Mouse (Mus musculus) forebrain, embryonic 10.5 days (tissue): ENCODE measurements around the gene Vps53. TPM values are rescaled to one million over a fixed set of nuclear protein-coding genes. Genes with fewer than 3 reads are reported as not detected.

Experiments used
- DNase-seq: peaks from one replicate; pipeline ENCODE4 v3.0.0-alpha.2; 2017; ENCODE audit warnings: low spot score; ENCODE audit errors: extremely low spot score
- H3K27ac ChIP-seq: fragments of 300-500 bp; sonication (generic); 2 replicates; pipeline ENCODE4 v1.5.1; 2016; ENCODE audit warnings: mild to moderate bottlenecking
- H3K27me3 ChIP-seq: fragments of 300-500 bp; sonication (generic); 2 replicates; pipeline ENCODE4 v1.6.1; 2016; ENCODE audit warnings: mild to moderate bottlenecking; ENCODE audit not compliant: poor library complexity, severe bottlenecking
- H3K36me3 ChIP-seq: fragments of 300-500 bp; sonication (generic); replicated peaks from 2 replicates; pipeline ENCODE4 v1.6.1; 2016; ENCODE audit warnings: mild to moderate bottlenecking, moderate library complexity
- H3K4me1 ChIP-seq: fragments of 300-500 bp; sonication (generic); 2 replicates; pipeline ENCODE4 v1.6.1; 2016
- H3K4me3 ChIP-seq: fragments of 300-500 bp; sonication (generic); 2 replicates; pipeline ENCODE4 v1.5.1; 2016; ENCODE audit warnings: mild to moderate bottlenecking, moderate library complexity
- H3K9me3 ChIP-seq: fragments of 300-500 bp; sonication (generic); 2 replicates; pipeline ENCODE4 v1.6.1; 2016; ENCODE audit warnings: mild to moderate bottlenecking, moderate library complexity
- WGBS: fragments of 180-500 bp; shearing (Covaris S2); methylation state at CpG from one replicate; pipeline ENCODE4 v1.1.7; 2016; 5-methylcytosine and 5-hydroxymethylcytosine counted together
- polyA plus RNA-seq: library from polyadenylated mRNA; unstranded; fragments of >200 nt; fragmentation: Nextera tagmentation; extraction: Ambion mirVana; gene quantifications from 2 replicates; pipeline ENCODE4 v1.2.1, GENCODE M21; 2016

Gene Vps53
- polyA plus RNA-seq, 1 experiment from 2014 or later: 38.6 TPM

GRCm38 (mm10) chr11:76158375-76158774 is 21.1 kb downstream of the Vps53 start:
- H3K36me3 ChIP-seq: peaks cover 40% of the 10 kb centered on the region
- no peaks in the 10 kb centered on the region for H3K9me3 ChIP-seq
- H3K4me1 ChIP-seq: peaks cover 4% of the 10 kb centered on the region; the same call in 1 of the 2 replicates
- H3K27me3 ChIP-seq: no peaks in the 10 kb centered on the region
- DNase-seq: no peak
- H3K27ac ChIP-seq: no peak overlapping the region
- WGBS: 92% methylated on average over 2 of the region's 2 CpGs
- no peak overlapping the region for H3K4me3 ChIP-seq

- DNase-seq: no peak
- no peaks in the 10 kb centered on the region for H3K9me3 ChIP-seq
- H3K27me3 ChIP-seq: no peaks in the 10 kb centered on the region
- no peak overlapping the region for H3K4me3 ChIP-seq
- peaks cover 22% of the 10 kb centered on the region for H3K36me3 ChIP-seq
- no peak overlapping the region for H3K27ac ChIP-seq
- WGBS: 91% methylated on average over 2 of the region's 2 CpGs
- no peaks in the 10 kb centered on the region for H3K4me1 ChIP-seq
Observed at GRCm38 (mm10) chr11:76154861-76155260, 24.6 kb downstream of the Vps53 start.

GRCm38 (mm10) chr11:76154200-76154599 is 25.2 kb downstream of the Vps53 start:
- peaks cover 21% of the 10 kb centered on the region for H3K36me3 ChIP-seq
- WGBS: 99% methylated on average over 2 of the region's 2 CpGs

GRCm38 (mm10) chr11:76153236-76153951 is 26.1 kb downstream of the Vps53 start:
- DNase-seq: no peak
- Histone ChIP-seq H3K27ac (no peak overlapping the region), H3K4me1 (peaks cover 5% of the 10 kb centered on the region; the same call in 1 of the 2 replicates), H3K9me3 (no peaks in the 10 kb centered on the region), H3K4me3 (no peak overlapping the region), H3K36me3 (peaks cover 21% of the 10 kb centered on the region), H3K27me3 (no peaks in the 10 kb centered on the region)
- WGBS: 92% methylated on average over 5 of the region's 5 CpGs

More at GRCm38 (mm10) chr11:76154200-76154599, 25.2 kb downstream of the Vps53 start:
- Histone ChIP-seq H3K4me3 (no peak overlapping the region), H3K9me3 (no peaks in the 10 kb centered on the region), H3K27me3 (no peaks in the 10 kb centered on the region), H3K27ac (no peak overlapping the region), H3K4me1 (0 out of 2 replicates have a peak, but pooled peaks cover under 1% of the 10 kb centered on the region)
- DNase-seq: no peak

- no peaks in the 10 kb centered on the region for H3K27me3 ChIP-seq
- no peaks in the 10 kb centered on the region for H3K9me3 ChIP-seq
- no peak for DNase-seq
- no peak overlapping the region for H3K4me3 ChIP-seq
- peaks cover 16% of the 10 kb centered on the region for H3K36me3 ChIP-seq
- no peak overlapping the region for H3K27ac ChIP-seq
- peaks cover 20% of the 10 kb centered on the region for H3K4me1 ChIP-seq
- WGBS: 76% methylated on average over 4 of the region's 4 CpGs
Observed at GRCm38 (mm10) chr11:76150980-76151379, 28.5 kb downstream of the Vps53 start.

- no peaks in the 10 kb centered on the region for H3K27me3 ChIP-seq
- WGBS: 85% methylated on average over 8 of the region's 8 CpGs
- H3K4me3 ChIP-seq: no peak overlapping the region
- peaks cover 5% of the 10 kb centered on the region for H3K36me3 ChIP-seq
- no peaks in the 10 kb centered on the region for H3K9me3 ChIP-seq
- no peak overlapping the region for H3K27ac ChIP-seq
- peaks cover 20% of the 10 kb centered on the region for H3K4me1 ChIP-seq
- no peak for DNase-seq
Observed at GRCm38 (mm10) chr11:76148055-76149008, 31.1 kb downstream of the Vps53 start.

- peaks cover 20% of the 10 kb centered on the region for H3K4me1 ChIP-seq
- no peak for DNase-seq
- H3K4me3 ChIP-seq: no peak overlapping the region
- no peaks in the 10 kb centered on the region for H3K27me3 ChIP-seq
- peaks cover 5% of the 10 kb centered on the region for H3K36me3 ChIP-seq
- H3K27ac ChIP-seq: no peak overlapping the region
- 87% methylated on average over 8 of the region's 8 CpGs for WGBS
- no peaks in the 10 kb centered on the region for H3K9me3 ChIP-seq
Observed at GRCm38 (mm10) chr11:76146187-76147010, 33.0 kb downstream of the Vps53 start.

GRCm38 (mm10) chr11:76145169-76145568 is 34.3 kb downstream of the Vps53 start:
- no peaks in the 10 kb centered on the region for H3K9me3 ChIP-seq
- peaks cover 5% of the 10 kb centered on the region for H3K36me3 ChIP-seq
- no peak for DNase-seq
- peaks cover 20% of the 10 kb centered on the region for H3K4me1 ChIP-seq
- no peak overlapping the region for H3K27ac ChIP-seq
- 100% methylated on average over 1 of the region's 1 CpGs for WGBS
- no peak overlapping the region for H3K4me3 ChIP-seq
- no peaks in the 10 kb centered on the region for H3K27me3 ChIP-seq

- H3K4me3 ChIP-seq: no peak overlapping the region
- H3K27ac ChIP-seq: no peak overlapping the region
- no peak for DNase-seq
- peaks cover 5% of the 10 kb centered on the region for H3K36me3 ChIP-seq
- no peaks in the 10 kb centered on the region for H3K9me3 ChIP-seq
- H3K4me1 ChIP-seq: peaks cover 20% of the 10 kb centered on the region
- H3K27me3 ChIP-seq: no peaks in the 10 kb centered on the region
- WGBS: 94% methylated on average over 8 of the region's 8 CpGs
Observed at GRCm38 (mm10) chr11:76144386-76144785, 35.1 kb downstream of the Vps53 start.

- no peaks in the 10 kb centered on the region for H3K9me3 ChIP-seq
- H3K36me3 ChIP-seq: peaks cover 48% of the 10 kb centered on the region
- no peak overlapping the region for H3K27ac ChIP-seq
- DNase-seq: no peak
- no peak overlapping the region for H3K4me3 ChIP-seq
- 87% methylated on average over 3 of the region's 3 CpGs for WGBS
- H3K4me1 ChIP-seq: no peaks in the 10 kb centered on the region
- no peaks in the 10 kb centered on the region for H3K27me3 ChIP-seq
Observed at GRCm38 (mm10) chr11:76137996-76138395, 41.5 kb downstream of the Vps53 start.

GRCm38 (mm10) chr11:76135641-76136437 is 43.6 kb downstream of the Vps53 start:
- no peak overlapping the region for H3K4me3 ChIP-seq
- peaks cover 48% of the 10 kb centered on the region for H3K36me3 ChIP-seq
- DNase-seq: no peak
- H3K27ac ChIP-seq: no peak overlapping the region
- WGBS: 92% methylated on average over 7 of the region's 7 CpGs
- no peaks in the 10 kb centered on the region for H3K4me1 ChIP-seq
- H3K9me3 ChIP-seq: no peaks in the 10 kb centered on the region
- H3K27me3 ChIP-seq: no peaks in the 10 kb centered on the region

GRCm38 (mm10) chr11:76130859-76131258 is 48.6 kb downstream of the Vps53 start:
- H3K4me1 ChIP-seq: no peaks in the 10 kb centered on the region
- WGBS: 92% methylated on average over 5 of the region's 5 CpGs
- no peaks in the 10 kb centered on the region for H3K27me3 ChIP-seq
- H3K9me3 ChIP-seq: no peaks in the 10 kb centered on the region
- no peak for DNase-seq
- H3K27ac ChIP-seq: no peak overlapping the region
- no peak overlapping the region for H3K4me3 ChIP-seq
- H3K36me3 ChIP-seq: peaks cover 35% of the 10 kb centered on the region
